Mouse (Mus musculus) stomach, embryonic 16.5 days (tissue): ENCODE results near the gene Wfdc6a. TPM values are rescaled to one million over a fixed set of nuclear protein-coding genes. Genes with fewer than 3 reads are reported as not detected.

ENCODE experiments used
- ATAC-seq: fragments of 200-750 bp; cut with Nextera tagmentation; 2 replicates; pipeline ENCODE4 v1.8.0; 2017; ENCODE audit warnings: moderate number of reproducible peaks, moderate TSS enrichment; ENCODE audit not compliant: insufficient read depth, low FRiP score
- H3K27ac ChIP-seq: fragments of 300-500 bp; sonication (generic); 2 replicates; pipeline ENCODE4 v1.5.1; 2014; ENCODE audit warnings: low read length
- H3K27me3 ChIP-seq: fragments of 300-500 bp; sonication (generic); 2 replicates; pipeline ENCODE4 v1.6.1; 2014; ENCODE audit warnings: low read length, control low read depth, mixed read lengths; ENCODE audit not compliant: control insufficient read depth, insufficient read depth
- H3K36me3 ChIP-seq: fragments of 300-500 bp; sonication (generic); 2 replicates; pipeline ENCODE4 v1.6.1; 2014; ENCODE audit warnings: low read length; ENCODE audit not compliant: control insufficient read depth, insufficient read depth
- H3K4me1 ChIP-seq: fragments of 300-500 bp; sonication (generic); 2 replicates; pipeline ENCODE4 v1.6.1; 2014; ENCODE audit warnings: low read length, control low read depth, mixed read lengths; ENCODE audit not compliant: control insufficient read depth, insufficient read depth
- H3K4me2 ChIP-seq: fragments of 300-500 bp; sonication (generic); 2 replicates; pipeline ENCODE4 v1.6.1; 2014; ENCODE audit warnings: low read depth, low read length, mixed read lengths
- H3K4me3 ChIP-seq: fragments of 300-500 bp; sonication (generic); replicated peaks from 2 replicates; pipeline ENCODE4 v1.5.1; 2014; ENCODE audit warnings: mild to moderate bottlenecking, low read length
- H3K9ac ChIP-seq: fragments of 300-500 bp; sonication (generic); 2 replicates; pipeline ENCODE4 v1.6.1; 2014; ENCODE audit warnings: low read length
- H3K9me3 ChIP-seq: fragments of 300-500 bp; sonication (generic); replicated peaks from 2 replicates; pipeline ENCODE4 v1.6.1; 2016; ENCODE audit warnings: low read length, control low read depth; ENCODE audit not compliant: control insufficient read depth
- WGBS: fragments of 180-500 bp; shearing (Covaris S2); extraction: QIAGEN DNeasy Blood & Tissue Kit; methylation state at CpG from one replicate; pipeline ENCODE4 v1.1.7; 2014; 5-methylcytosine and 5-hydroxymethylcytosine counted together
- polyA plus RNA-seq: library from polyadenylated mRNA; unstranded; fragments of >200 nt; fragmentation: Nextera tagmentation; extraction: Ambion mirVana; gene quantifications from 2 replicates; pipeline ENCODE4 v1.2.1, GENCODE M21; 2015

Wfdc6a gene
- polyA plus RNA-seq, 1 experiment from 2014 or later = 2.2 TPM

DNA sequence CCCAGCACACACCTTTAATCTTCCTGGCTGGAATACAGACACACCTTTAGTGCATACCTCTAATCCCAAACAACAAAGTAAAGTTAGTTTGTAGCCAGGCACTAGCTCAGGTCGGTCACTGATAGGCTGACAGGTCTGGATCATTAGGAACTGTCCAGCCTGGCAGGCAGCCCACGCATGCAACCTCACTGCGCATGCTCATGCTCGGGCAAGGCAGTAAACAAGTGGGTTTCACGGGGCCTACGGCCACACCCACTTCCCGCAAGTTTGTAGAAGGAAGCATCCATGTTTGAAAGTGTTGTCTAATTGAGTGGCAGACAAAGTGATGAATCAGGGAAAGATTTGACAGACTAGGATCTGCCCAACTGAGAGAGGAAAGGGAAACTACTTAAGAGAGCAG, 42.6 kb downstream of the Wfdc6a start:
- Histone ChIP-seq H3K4me1 (peaks cover 19% of the 10 kb centered on the region), H3K4me3 (no peak overlapping the region), H3K27ac (no peak overlapping the region; the same call in 1 of the 2 replicates), H3K9ac (no peak overlapping the region), H3K4me2 (no peak overlapping the region), H3K9me3 (no peaks in the 10 kb centered on the region), H3K36me3 (no peaks in the 10 kb centered on the region), H3K27me3 (no peaks in the 10 kb centered on the region)
- ATAC-seq = no peak
- WGBS = 75% methylated on average over 7 of the region's 7 CpGs

DNA sequence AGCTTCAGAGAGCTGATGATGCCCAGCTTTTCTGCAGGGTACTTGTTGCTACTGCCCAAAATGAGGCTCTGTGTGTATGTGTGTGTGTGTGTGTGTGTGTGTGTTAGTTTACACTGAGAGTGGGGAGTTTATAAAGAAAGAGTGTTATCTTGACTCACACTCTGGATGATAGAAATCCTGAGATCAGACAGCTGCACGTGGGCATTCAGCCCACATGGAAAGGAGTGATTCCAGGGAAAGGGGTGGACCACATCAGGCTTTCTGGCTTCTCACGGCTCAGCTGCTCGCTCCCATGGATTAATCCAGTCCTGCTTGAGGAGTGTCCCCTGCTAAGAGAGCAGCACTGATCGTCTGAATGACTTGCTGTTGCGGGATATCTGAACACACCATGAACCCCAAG, 43.1 kb downstream of the Wfdc6a start:
- Histone ChIP-seq H3K4me3 (no peak overlapping the region), H3K9me3 (no peaks in the 10 kb centered on the region), H3K27ac (peak overlapping the region; percentile 43; the same call in 1 of the 2 replicates), H3K4me1 (peaks cover 19% of the 10 kb centered on the region), H3K36me3 (no peaks in the 10 kb centered on the region), H3K9ac (no peak overlapping the region), H3K27me3 (no peaks in the 10 kb centered on the region), H3K4me2 (no peak overlapping the region)
- WGBS = 49% methylated on average over 5 of the region's 5 CpGs
- 0 out of 2 replicates have a peak, but pooled peaks have one; percentile 10 for ATAC-seq

DNA sequence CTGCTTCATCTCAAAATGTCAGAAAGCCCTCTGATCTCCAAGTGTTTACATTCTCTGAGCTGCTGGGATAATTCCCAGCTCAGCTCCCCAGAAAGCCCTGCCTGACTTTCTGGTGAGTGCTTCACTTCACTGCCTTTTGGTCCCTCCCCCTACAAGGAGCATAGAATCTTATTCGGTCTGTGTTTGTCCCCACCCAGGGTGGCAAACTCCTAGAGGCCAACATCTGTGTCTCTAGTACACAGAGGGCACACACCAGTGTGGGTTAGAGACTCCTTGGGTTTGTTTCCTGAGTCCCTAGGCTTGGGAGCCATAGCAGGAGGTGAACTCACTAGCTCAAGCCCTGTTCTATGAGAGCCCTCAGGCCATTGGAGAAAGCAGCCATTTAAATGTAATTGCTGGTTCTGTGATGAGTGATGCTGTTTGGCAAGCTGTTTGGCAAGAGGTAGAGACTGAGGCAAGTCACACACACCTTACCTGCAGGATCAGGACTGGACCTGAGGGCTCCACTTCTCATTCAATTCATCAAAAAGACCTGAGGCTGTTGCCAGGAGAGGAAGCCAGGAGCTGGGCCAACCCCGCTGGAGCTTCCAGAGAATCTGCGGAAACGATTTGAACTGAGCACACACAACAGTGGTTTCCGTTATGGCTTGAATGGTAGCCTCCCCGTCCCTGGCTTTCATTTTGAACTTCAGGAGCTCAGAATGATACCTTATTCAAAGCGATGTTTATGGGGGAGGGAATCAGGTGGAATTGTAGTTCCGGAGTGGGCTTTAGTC, 44.4 kb downstream of the Wfdc6a start:
- peak; percentile 47; the same call in 1 of the 2 replicates for ATAC-seq
- Histone ChIP-seq H3K4me3 (no peak overlapping the region), H3K27ac (peak overlapping the region; percentile 92), H3K27me3 (no peaks in the 10 kb centered on the region), H3K9ac (no peak overlapping the region), H3K9me3 (no peaks in the 10 kb centered on the region), H3K4me1 (peaks cover 19% of the 10 kb centered on the region), H3K36me3 (no peaks in the 10 kb centered on the region), H3K4me2 (peak overlapping the region; percentile 32; the same call in 1 of the 2 replicates)
- WGBS = 33% methylated on average over 8 of the region's 8 CpGs

DNA sequence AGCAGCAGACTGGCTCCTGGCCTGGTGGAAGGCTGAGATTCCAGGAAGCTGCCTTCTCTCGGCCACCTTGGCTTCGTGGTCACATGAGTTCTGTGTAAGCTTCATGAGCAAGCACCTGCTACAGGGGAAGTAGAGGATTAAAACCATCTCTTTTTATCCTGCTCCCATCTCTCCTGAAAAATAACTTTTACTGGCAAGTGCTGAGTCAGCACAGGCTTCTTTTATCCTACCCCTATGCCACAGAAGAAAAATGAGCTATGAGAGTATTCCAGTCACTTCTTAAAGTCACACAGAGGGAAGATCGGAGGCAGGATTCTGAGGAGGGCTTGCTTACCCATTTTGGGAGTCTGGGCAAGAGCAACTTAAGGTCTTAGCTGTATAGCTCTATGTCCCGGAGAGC, 48.2 kb downstream of the Wfdc6a start:
- Histone ChIP-seq H3K4me2 (no peak overlapping the region), H3K27ac (no peak overlapping the region), H3K4me3 (no peak overlapping the region), H3K36me3 (no peaks in the 10 kb centered on the region), H3K9ac (no peak overlapping the region), H3K9me3 (no peaks in the 10 kb centered on the region), H3K4me1 (peaks cover 15% of the 10 kb centered on the region), H3K27me3 (no peaks in the 10 kb centered on the region)
- WGBS = 64% methylated on average over 4 of the region's 4 CpGs
- no peak for ATAC-seq

DNA sequence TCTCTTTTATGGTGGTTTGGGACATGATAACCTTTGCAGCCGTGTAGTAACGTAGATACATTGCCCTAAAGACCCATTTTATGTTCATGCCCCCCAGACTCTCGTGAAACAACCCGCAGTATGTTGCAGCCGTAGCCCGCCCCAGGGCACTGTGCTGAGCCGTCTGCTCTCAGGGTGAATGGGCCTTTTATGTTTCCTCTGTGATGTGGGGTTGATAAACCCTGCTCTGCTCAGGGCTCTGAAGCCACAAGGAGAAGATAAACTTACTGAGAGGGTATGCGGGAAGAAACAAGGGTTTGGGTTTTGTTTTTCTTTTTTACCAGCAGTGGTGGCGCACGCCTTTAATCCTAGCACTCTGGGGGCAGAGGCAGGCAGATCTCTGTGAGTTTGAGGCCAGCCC, 50.9 kb downstream of the Wfdc6a start:
- H3K27ac ChIP-seq = no peak overlapping the region
- H3K36me3 ChIP-seq = no peaks in the 10 kb centered on the region
- H3K4me2 ChIP-seq = no peak overlapping the region
- H3K4me1 ChIP-seq = no peaks in the 10 kb centered on the region
- no peak overlapping the region for H3K9ac ChIP-seq
- no peaks in the 10 kb centered on the region for H3K9me3 ChIP-seq
- no peak for ATAC-seq
- 71% methylated on average over 10 of the region's 10 CpGs for WGBS
- no peaks in the 10 kb centered on the region for H3K27me3 ChIP-seq
- H3K4me3 ChIP-seq = no peak overlapping the region

DNA sequence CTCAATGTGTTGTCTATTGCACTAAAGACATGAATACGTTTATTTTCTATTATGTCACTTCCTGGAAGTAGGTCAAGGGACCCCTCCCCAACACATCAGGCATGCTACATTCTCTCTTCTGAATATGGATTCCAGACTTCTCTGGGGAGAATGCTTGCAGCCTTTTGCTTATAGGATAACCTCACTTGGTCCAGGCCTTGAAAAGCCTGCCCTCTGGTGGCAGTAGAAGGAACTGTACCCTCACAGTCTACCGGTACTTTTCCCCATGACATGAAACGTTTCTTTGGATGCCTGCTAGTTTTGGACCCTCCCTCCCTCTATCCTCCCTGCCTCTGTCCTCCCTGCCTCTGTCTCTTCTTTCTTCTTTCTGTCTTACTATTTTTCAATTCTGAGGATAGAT, 54.1 kb downstream of the Wfdc6a start:
- ATAC-seq = peak; percentile 54; the same call in 1 of the 2 replicates

More for the DNA sequence above, 54.1 kb downstream of the Wfdc6a start:
- no peak overlapping the region for H3K9ac ChIP-seq
- no peak overlapping the region for H3K4me3 ChIP-seq
- H3K36me3 ChIP-seq = no peaks in the 10 kb centered on the region
- H3K27ac ChIP-seq = no peak overlapping the region
- WGBS = 3% methylated on average over 3 of the region's 3 CpGs
- H3K4me1 ChIP-seq = no peaks in the 10 kb centered on the region
- no peaks in the 10 kb centered on the region; the same call in 1 of the 2 replicates for H3K9me3 ChIP-seq
- H3K27me3 ChIP-seq = no peaks in the 10 kb centered on the region
- H3K4me2 ChIP-seq = no peak overlapping the region

Other genes starting within 250 kb of the Wfdc6a start
- gene Slpi, start 196.4 kb downstream of the Wfdc6a start, polyA plus RNA-seq = 35.5 and 46.1 TPM in 2 replicates
- 41.3 and 45.2 TPM in 2 replicates for gene Rbpjl, start 182.3 kb downstream of the Wfdc6a start, polyA plus RNA-seq
- 6.4 and 8.9 TPM in 2 replicates for gene Matn4, start 180.3 kb downstream of the Wfdc6a start, polyA plus RNA-seq
- gene Sdc4, start 141.6 kb downstream of the Wfdc6a start, polyA plus RNA-seq = 150 and 173 TPM in 2 replicates
- gene Sys1, start 128.5 kb downstream of the Wfdc6a start, polyA plus RNA-seq = 48.1 and 49.4 TPM in 2 replicates
- gene Gm20458, start 124.5 kb downstream of the Wfdc6a start, polyA plus RNA-seq = 17.2 and 19.2 TPM in 2 replicates
- gene Trp53tg5, start 111.7 kb downstream of the Wfdc6a start, polyA plus RNA-seq = not detected in 2 replicates
- gene Dbndd2, start 99.3 kb downstream of the Wfdc6a start, polyA plus RNA-seq = 12.1 and 21.3 TPM in 2 replicates
- gene Pigt, start 87.9 kb downstream of the Wfdc6a start, polyA plus RNA-seq = 69.6 and 72.9 TPM in 2 replicates
- 155 and 197 TPM in 2 replicates for gene Wfdc2, start 23.0 kb downstream of the Wfdc6a start, polyA plus RNA-seq
- not detected in 2 replicates for gene Spint3, start 12.0 kb downstream of the Wfdc6a start, polyA plus RNA-seq
- not detected in 2 replicates for gene Eppin, start 8.1 kb upstream of the Wfdc6a start, polyA plus RNA-seq
- not detected in 2 replicates for gene Wfdc6b, start 28.1 kb upstream of the Wfdc6a start, polyA plus RNA-seq
- not detected in 2 replicates for gene Wfdc8, start 28.2 kb upstream of the Wfdc6a start, polyA plus RNA-seq
- gene Wfdc16, start 53.3 kb upstream of the Wfdc6a start, polyA plus RNA-seq = not detected in 2 replicates
- gene Wfdc10, start 70.6 kb upstream of the Wfdc6a start, polyA plus RNA-seq = 0.79 TPM in 1 of 2 replicates, not detected in the other
- gene Wfdc9, start 71.1 kb upstream of the Wfdc6a start, polyA plus RNA-seq = not detected in 2 replicates
- not detected in 2 replicates for gene Wfdc11, start 88.6 kb upstream of the Wfdc6a start, polyA plus RNA-seq
- gene Wfdc13, start 99.7 kb upstream of the Wfdc6a start, polyA plus RNA-seq = 4.2 and 5.5 TPM in 2 replicates
- not detected in 2 replicates for gene Spint4, start 113.1 kb upstream of the Wfdc6a start, polyA plus RNA-seq
- not detected in 2 replicates for gene Spint5, start 129.9 kb upstream of the Wfdc6a start, polyA plus RNA-seq
- gene Wfdc3, start 160.5 kb upstream of the Wfdc6a start, polyA plus RNA-seq = 1.3 and 1.9 TPM in 2 replicates
- gene Dnttip1, start 160.5 kb upstream of the Wfdc6a start, polyA plus RNA-seq = 58.0 and 58.3 TPM in 2 replicates
- 332 and 335 TPM in 2 replicates for gene Ube2c, start 184.5 kb upstream of the Wfdc6a start, polyA plus RNA-seq
- 15.7 and 377 TPM in 2 replicates for gene Tnnc2, start 194.5 kb upstream of the Wfdc6a start, polyA plus RNA-seq
- gene Snx21, start 200.4 kb upstream of the Wfdc6a start, polyA plus RNA-seq = 26.3 and 26.5 TPM in 2 replicates
- gene Acot8, start 219.4 kb upstream of the Wfdc6a start, polyA plus RNA-seq = 23.8 and 23.9 TPM in 2 replicates
- gene Zswim3, start 219.7 kb upstream of the Wfdc6a start, polyA plus RNA-seq = 8.8 TPM in 2 replicates
- 15.6 and 16.5 TPM in 2 replicates for gene Zswim1, start 237.2 kb upstream of the Wfdc6a start, polyA plus RNA-seq
- not detected in 2 replicates for gene Spata25, start 243.1 kb upstream of the Wfdc6a start, polyA plus RNA-seq
- gene Ctsa, start 247.4 kb upstream of the Wfdc6a start, polyA plus RNA-seq = 159 and 162 TPM in 2 replicates
- gene Neurl2, start 248.0 kb upstream of the Wfdc6a start, polyA plus RNA-seq = 7.2 and 7.9 TPM in 2 replicates